Mouse (Mus musculus) limb, embryonic 11.5 days (tissue): ENCODE data around the gene B3gat2. TPM values are rescaled to one million over a fixed set of nuclear protein-coding genes. Genes with fewer than 3 reads are reported as not detected.

Experiments used
- ATAC-seq: fragments of 200-750 bp; cut with Nextera tagmentation; 2 replicates; pipeline ENCODE4 v1.8.0; 2017; ENCODE audit warnings: low read depth; ENCODE audit not compliant: insufficient number of reproducible peaks, low FRiP score, low TSS enrichment
- DNase-seq: peaks from one replicate; pipeline ENCODE4 v3.0.0-alpha.2; 2015; ENCODE audit warnings: low spot score
- H3K27ac ChIP-seq: fragments of 300-500 bp; sonication (generic); replicated peaks from 2 replicates; pipeline ENCODE4 v1.5.1; 2014; ENCODE audit warnings: low read depth, mild to moderate bottlenecking, low read length
- H3K27me3 ChIP-seq: fragments of 300-500 bp; sonication (generic); 2 replicates; pipeline ENCODE4 v1.6.1; 2014; ENCODE audit warnings: mild to moderate bottlenecking, low read length, mixed read lengths; ENCODE audit not compliant: control insufficient read depth, insufficient read depth
- H3K36me3 ChIP-seq: fragments of 300-500 bp; sonication (generic); 2 replicates; pipeline ENCODE4 v1.6.1; 2014; ENCODE audit warnings: mild to moderate bottlenecking, low read length, moderate library complexity, mixed read lengths; ENCODE audit not compliant: control insufficient read depth, insufficient read depth
- H3K4me1 ChIP-seq: fragments of 300-500 bp; sonication (generic); 2 replicates; pipeline ENCODE4 v1.6.1; 2014; ENCODE audit warnings: low read length, mixed read lengths; ENCODE audit not compliant: control insufficient read depth, insufficient read depth
- H3K4me2 ChIP-seq: fragments of 300-500 bp; sonication (generic); 2 replicates; pipeline ENCODE4 v1.6.1; 2014; ENCODE audit warnings: low read depth, mild to moderate bottlenecking, moderate library complexity; ENCODE audit not compliant: severe bottlenecking
- H3K4me3 ChIP-seq: fragments of 300-500 bp; sonication (generic); 2 replicates; pipeline ENCODE4 v1.5.1; 2014; ENCODE audit warnings: low read depth, low read length
- H3K9ac ChIP-seq: fragments of 300-500 bp; sonication (generic); 2 replicates; pipeline ENCODE4 v1.6.1; 2014; ENCODE audit warnings: mild to moderate bottlenecking, low read length
- H3K9me3 ChIP-seq: fragments of 300-500 bp; sonication (generic); 2 replicates; pipeline ENCODE4 v1.6.1; 2016; ENCODE audit warnings: low read length; ENCODE audit not compliant: control insufficient read depth
- WGBS: fragments of 180-500 bp; shearing (Covaris S2); extraction: QIAGEN DNeasy Blood & Tissue Kit; methylation state at CpG from one replicate; pipeline ENCODE4 v1.1.7; 2014; 5-methylcytosine and 5-hydroxymethylcytosine counted together
- polyA plus RNA-seq: library from polyadenylated mRNA; unstranded; fragments of >200 nt; fragmentation: Nextera tagmentation; extraction: Ambion mirVana; gene quantifications from 2 replicates; pipeline ENCODE4 v1.2.1, GENCODE M21; 2014

Gene B3gat2
- polyA plus RNA-seq, 1 experiment from 2014 or later = 0.77 TPM

DNA sequence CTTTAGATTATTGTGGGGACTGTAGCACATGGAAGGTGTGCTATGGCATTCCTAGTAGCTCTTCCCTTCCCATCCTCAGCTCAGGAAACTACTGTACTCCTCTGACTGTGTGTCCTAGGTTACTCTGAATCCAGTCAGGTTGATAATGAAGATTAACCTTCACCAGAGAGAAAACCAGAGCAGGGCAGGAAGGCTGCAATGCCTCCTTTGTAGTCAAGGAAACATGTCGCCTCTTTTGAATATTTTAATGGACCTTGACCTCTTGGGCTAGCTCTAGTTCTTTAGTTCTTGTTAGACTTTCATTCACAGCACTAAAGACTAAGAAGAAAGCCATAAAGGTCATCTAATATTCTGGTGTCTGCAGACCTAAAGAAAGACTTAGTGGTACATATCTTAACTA lies 7.2 kb upstream of the B3gat2 start:
- Histone ChIP-seq H3K36me3 (no peaks in the 10 kb centered on the region), H3K27me3 (0 out of 2 replicates have a peak, but pooled peaks cover 2% of the 10 kb centered on the region), H3K9ac (no peak overlapping the region), H3K4me1 (no peaks in the 10 kb centered on the region), H3K4me3 (no peak overlapping the region), H3K4me2 (no peak overlapping the region), H3K27ac (no peak overlapping the region), H3K9me3 (no peaks in the 10 kb centered on the region)
- ATAC-seq (no peak), DNase-seq (no peak)
- WGBS = 65% methylated on average over 1 of the region's 1 CpGs

DNA sequence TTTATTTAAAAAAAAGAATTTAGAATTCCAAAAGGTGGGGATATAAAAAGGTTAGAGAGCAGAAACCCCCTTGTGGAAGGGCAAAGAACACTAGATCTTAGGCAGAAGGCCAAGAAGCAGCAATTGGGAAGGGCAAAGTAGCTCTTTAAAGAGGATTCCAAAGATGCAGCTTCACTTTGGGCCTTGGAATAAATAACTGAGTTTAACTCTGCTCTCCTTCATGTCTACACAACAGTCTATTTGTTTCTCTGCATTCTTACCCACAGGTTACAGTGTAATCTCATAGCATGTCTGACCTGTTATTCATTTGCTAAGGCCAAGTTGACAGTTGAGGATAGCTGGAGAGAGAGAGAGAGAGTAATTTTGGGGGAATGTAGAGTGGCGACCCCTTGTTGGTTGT lies 6.6 kb upstream of the B3gat2 start:
- Histone ChIP-seq H3K4me3 (no peak overlapping the region), H3K36me3 (no peaks in the 10 kb centered on the region), H3K4me2 (no peak overlapping the region), H3K27ac (no peak overlapping the region), H3K4me1 (no peaks in the 10 kb centered on the region), H3K9me3 (no peaks in the 10 kb centered on the region), H3K9ac (no peak overlapping the region), H3K27me3 (peaks cover 2% of the 10 kb centered on the region; the same call in 1 of the 2 replicates)
- 89% methylated on average over 1 of the region's 1 CpGs for WGBS
- DNase-seq (no peak), ATAC-seq (no peak)

DNA sequence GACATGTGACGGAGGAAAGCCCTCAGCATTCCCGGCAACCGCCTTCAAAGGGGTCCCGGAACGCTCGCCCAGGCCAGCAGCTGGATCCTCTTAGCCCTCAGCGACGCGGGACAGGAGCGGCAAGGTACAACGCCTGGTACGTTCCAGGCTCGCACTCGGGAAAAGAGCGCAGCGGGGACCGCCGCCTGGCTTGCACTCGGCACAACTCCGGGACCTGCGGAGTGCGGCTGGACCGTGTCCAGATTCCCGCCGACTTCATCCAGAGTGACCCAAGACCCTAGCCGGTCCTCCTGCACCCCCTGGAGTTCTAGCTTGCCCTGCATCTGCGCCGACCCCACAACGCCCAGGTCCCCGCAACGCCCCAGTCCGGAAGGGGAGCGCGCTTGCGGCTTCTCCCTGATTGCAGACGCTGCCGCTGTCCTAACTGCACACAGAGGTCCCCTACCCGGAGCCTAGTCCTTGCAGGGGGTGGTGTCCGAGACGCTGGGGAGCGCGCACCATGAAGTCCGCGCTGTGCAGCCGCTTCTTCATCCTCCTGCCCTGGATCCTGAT lies 659 bp downstream of the B3gat2 start:
- Histone ChIP-seq H3K4me3 (peak overlapping the region; percentile 53), H3K4me1 (0 out of 2 replicates have a peak, but pooled peaks cover 4% of the 10 kb centered on the region), H3K27me3 (peaks cover 33% of the 10 kb centered on the region), H3K9ac (peak overlapping the region; percentile 50), H3K27ac (no peak overlapping the region), H3K36me3 (no peaks in the 10 kb centered on the region), H3K4me2 (peak overlapping the region; percentile 98), H3K9me3 (no peaks in the 10 kb centered on the region)
- DNase-seq = peak; percentile 65
- under 1% methylated on average over 45 of the region's 45 CpGs for WGBS
- ATAC-seq = peak; percentile 34

DNA sequence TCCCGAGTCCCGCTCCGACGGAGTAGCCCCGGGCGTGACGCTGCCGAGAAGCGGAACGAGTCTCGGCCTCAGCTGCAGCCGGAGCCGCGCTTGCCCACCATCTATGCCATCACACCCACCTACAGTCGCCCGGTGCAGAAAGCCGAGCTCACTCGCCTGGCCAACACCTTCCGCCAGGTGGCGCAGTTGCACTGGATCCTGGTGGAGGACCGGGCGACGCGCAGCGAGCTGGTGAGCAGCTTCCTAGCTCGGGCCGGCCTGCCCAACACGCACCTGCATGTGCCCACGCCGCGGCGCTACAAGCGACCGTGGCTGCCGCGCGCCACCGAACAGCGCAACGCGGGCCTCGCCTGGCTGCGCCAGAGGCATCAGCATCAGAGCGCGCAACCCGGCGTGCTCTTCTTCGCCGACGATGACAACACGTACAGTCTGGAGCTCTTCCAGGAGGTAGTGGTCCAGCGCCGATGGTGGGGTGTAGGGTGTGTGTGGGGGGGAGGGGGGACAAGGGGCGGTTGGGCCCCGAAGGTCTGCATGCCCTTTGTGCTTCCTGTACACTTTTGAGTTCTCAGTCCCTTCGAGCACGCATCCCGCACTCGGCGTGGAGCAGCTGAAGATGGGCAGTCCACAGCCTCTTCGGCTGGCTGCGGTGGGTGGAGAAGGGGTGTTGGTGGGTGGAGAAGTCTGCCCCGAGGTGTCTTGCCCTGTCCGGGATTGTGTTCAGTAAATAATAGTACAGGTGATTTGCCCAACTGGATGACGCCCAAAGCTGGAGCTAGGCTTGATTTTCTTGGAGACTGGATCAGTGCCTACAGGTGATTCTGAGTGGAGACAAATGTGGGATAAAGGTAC lies 1.5 kb downstream of the B3gat2 start:
- DNase-seq = peak; percentile 99
- H3K27me3 ChIP-seq = peaks cover 33% of the 10 kb centered on the region
- no peak overlapping the region for H3K27ac ChIP-seq
- H3K4me1 ChIP-seq = 0 out of 2 replicates have a peak, but pooled peaks cover 4% of the 10 kb centered on the region
- no peaks in the 10 kb centered on the region for H3K36me3 ChIP-seq
- no peak overlapping the region for H3K9ac ChIP-seq
- peak; percentile 88 for ATAC-seq
- 1% methylated on average over 61 of the region's 65 CpGs for WGBS
- peak overlapping the region; percentile 53 for H3K4me3 ChIP-seq
- H3K4me2 ChIP-seq = peak overlapping the region; percentile 98
- no peaks in the 10 kb centered on the region for H3K9me3 ChIP-seq

DNA sequence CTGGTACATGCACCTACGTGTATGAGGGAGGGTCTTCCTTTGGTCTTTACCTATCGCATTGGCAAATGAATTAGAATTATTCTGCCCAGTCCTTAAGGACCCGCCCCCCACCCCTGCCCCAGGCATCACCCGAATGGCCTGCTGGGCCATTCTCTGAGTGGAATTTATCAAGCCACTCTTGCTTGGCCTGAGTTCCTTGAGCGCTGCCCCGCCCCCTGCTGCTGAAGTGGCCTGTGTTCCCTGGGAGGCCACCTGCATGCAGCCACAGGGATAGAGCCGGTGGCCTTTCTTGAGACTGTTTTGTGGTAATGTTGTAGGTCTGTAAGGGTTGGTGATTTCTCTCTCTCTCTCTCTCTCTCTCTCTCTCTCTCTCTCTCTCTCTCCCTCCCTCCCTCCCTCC lies 2.2 kb downstream of the B3gat2 start:
- no peak overlapping the region for H3K27ac ChIP-seq
- H3K9ac ChIP-seq = no peak overlapping the region
- DNase-seq (peak; percentile 62), ATAC-seq (no peak)
- no peaks in the 10 kb centered on the region for H3K9me3 ChIP-seq
- no peak overlapping the region for H3K4me3 ChIP-seq
- no peak overlapping the region for H3K4me2 ChIP-seq
- H3K4me1 ChIP-seq = 0 out of 2 replicates have a peak, but pooled peaks cover 4% of the 10 kb centered on the region
- WGBS = 2% methylated on average over 7 of the region's 7 CpGs
- H3K27me3 ChIP-seq = peaks cover 33% of the 10 kb centered on the region
- H3K36me3 ChIP-seq = no peaks in the 10 kb centered on the region

DNA sequence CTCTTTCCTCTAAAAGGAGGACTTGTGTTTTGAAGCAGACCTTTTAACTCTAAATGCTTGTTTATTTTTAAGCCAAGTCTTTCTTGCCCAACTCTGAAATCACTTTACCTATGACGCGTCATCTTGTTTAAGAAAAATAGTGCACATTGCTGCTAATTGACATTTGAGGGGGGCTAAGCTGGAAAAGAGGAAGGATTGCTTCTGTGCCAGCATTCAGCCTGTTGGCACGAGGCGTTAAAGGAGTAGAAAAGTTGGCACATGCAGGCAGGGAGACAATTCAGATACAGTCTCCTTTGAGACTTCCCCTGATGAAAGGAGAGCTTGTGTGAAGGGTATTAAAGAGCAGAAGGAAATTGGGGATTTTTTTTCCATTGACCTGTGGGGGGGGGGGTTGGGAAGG lies 3.2 kb downstream of the B3gat2 start:
- no peak overlapping the region for H3K4me3 ChIP-seq
- 71% methylated on average over 4 of the region's 4 CpGs for WGBS
- ATAC-seq (no peak), DNase-seq (no peak)
- no peak overlapping the region for H3K27ac ChIP-seq
- no peaks in the 10 kb centered on the region for H3K36me3 ChIP-seq
- no peak overlapping the region for H3K9ac ChIP-seq
- H3K27me3 ChIP-seq = peaks cover 31% of the 10 kb centered on the region
- H3K4me1 ChIP-seq = 0 out of 2 replicates have a peak, but pooled peaks cover 4% of the 10 kb centered on the region
- no peaks in the 10 kb centered on the region for H3K9me3 ChIP-seq
- no peak overlapping the region for H3K4me2 ChIP-seq

DNA sequence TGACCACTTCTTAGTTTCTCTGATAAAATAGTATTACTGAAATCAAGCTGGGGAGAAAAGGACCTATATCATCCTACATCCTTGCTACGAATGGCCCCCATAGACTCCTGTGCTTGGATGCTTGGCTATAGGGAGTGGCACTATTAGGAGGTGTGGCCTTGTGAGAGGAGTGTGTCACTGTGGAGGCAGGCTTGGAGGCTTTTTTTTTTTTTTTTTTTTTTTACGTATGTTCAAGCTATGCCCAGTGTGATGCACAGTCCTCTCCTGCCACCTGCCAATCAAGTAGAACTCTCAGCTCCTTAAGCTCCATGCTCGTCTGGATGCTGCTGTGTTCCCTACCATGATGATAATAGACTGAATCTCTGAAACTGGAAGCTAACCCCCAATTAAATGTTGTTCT lies 11.5 kb downstream of the B3gat2 start:
- no peak overlapping the region for H3K4me3 ChIP-seq
- H3K27ac ChIP-seq = no peak overlapping the region
- no peak for ATAC-seq
- no peaks in the 10 kb centered on the region for H3K9me3 ChIP-seq
- H3K4me1 ChIP-seq = no peaks in the 10 kb centered on the region
- H3K36me3 ChIP-seq = no peaks in the 10 kb centered on the region
- H3K4me2 ChIP-seq = no peak overlapping the region
- H3K27me3 ChIP-seq = no peaks in the 10 kb centered on the region
- H3K9ac ChIP-seq = no peak overlapping the region
- WGBS = 66% methylated on average over 3 of the region's 3 CpGs
- no peak for DNase-seq

DNA sequence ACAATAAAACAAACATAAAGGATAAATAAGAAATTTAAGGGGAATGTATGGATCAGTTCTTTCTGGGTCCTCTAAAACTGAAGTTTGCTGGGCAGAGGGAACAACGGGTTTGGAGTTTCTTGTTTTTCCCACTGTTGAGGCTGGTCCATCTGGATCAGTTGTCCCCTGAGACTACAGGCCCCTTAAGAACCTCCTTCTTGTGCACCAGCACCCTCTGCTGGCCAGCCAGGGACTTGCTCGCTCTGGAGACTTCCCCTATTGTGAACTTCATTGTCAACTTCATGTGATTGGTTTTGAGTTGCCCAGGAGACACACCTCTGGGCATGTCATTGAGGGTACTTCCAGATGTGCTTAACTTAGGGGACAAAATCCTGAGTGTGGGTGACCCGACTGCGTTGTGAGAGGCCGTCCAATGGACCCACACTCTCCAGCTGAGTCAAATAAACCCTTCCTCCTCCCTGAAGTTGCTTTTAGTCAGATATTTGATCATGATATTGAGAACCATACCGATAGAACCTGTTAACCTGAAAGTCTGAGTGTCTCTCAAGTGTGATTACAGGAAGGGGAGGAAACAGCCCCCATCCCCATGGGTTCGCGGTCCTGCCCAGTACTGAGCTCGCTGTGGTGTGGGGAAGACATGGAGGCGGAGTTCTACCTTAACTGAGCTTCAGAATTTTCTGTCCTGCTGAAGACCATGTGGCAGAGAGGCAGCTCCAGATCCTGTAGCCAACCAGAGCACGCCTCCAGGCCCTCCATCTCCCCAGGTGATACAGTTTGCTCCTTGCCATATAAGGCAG lies 31.4 kb downstream of the B3gat2 start:
- no peak overlapping the region for H3K4me3 ChIP-seq
- no peak overlapping the region for H3K4me2 ChIP-seq
- WGBS = 48% methylated on average over 11 of the region's 11 CpGs
- H3K27ac ChIP-seq = no peak overlapping the region
- H3K9me3 ChIP-seq = no peaks in the 10 kb centered on the region
- H3K4me1 ChIP-seq = no peaks in the 10 kb centered on the region
- peak; percentile 68 for ATAC-seq
- no peaks in the 10 kb centered on the region for H3K36me3 ChIP-seq
- DNase-seq = peak; percentile 87
- no peaks in the 10 kb centered on the region for H3K27me3 ChIP-seq
- no peak overlapping the region for H3K9ac ChIP-seq
